Comparison of ENCODE assay signal across 9 mouse cellular contexts in the genomic region with DNA sequence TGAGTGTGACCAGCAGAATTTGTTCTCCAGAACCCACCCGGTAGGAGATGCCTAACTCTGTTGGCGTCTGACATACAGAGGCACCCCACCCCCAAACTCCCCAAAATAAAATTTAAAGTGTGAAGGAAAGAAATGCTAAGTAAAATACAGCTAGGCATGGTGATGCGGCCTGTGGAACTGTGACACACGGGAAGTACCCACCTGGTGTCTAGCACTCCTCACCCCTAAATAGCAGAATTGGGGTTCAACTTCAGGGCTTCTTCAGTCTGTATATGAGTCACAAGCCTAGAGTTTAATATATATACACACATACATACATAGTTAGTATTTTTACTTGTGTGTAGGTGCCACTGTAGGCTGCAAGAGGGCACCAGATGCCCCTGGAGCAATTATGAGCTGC.
"Had no signal": no experiment of that assay in that cellular context is flagged by ENCODE, and none has a peak within 500 bp of the region (broad histone marks: within the 10 kb centered on the region; RNA-seq: fewer than 3 reads in every experiment).

No protein-coding gene starts in this region.

- H3K9me3 ChIP-seq: liver, embryonic 13.5 days had no signal

- H3K4me1 ChIP-seq: liver, embryonic 13.5 days had no signal

- DNase-seq: kidney, postnatal 25 days; liver, embryonic 13.5 days; lung, adult 2 months; lung, postnatal 14 days; lung, postnatal 4 days; midbrain, embryonic 14.5 days; thymus, adult 18-20 months; thymus, postnatal 36 days had no signal

- H3K27me3 ChIP-seq: liver, embryonic 13.5 days had no signal

- H3K9ac ChIP-seq: liver, embryonic 13.5 days had no signal

- H3K4me3 ChIP-seq: liver, embryonic 13.5 days had no signal

- H3K4me2 ChIP-seq: liver, embryonic 13.5 days; midbrain, embryonic 11.5 days had no signal

- H3K36me3 ChIP-seq: liver, embryonic 13.5 days had no signal

- H3K27ac ChIP-seq: liver, embryonic 13.5 days had no signal
